Mouse (Mus musculus): ENCODE measurements at regions not wholly inside any gene's neighbourhood (a gene's known extent, or its start where the extent isn't known, plus 50 kb on each side); places are given as distances from the start of the nearest gene placed in this dataset.

DNA sequence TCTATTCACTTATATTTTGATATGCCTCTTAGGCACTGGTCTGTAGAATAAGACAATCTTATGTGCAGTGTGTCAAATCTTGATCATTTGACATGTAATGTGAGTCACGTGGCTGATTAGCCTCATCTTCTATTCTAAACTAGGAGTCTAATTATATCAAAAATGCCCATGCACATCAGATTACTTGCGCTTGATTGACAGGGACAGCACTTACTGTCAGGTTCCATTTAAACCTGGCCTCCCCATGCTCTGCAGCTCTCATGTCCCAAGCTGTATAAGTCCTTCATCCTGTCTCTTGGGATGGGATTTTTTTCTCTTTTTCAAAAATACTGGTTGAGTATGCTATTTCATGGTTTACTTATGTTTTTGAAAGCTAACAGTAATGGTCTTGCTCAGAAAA is 425.7 kb downstream of the Epha5 start:
- TF ChIP-seq CTCF (IDR thresholded peaks at IDR 0.05; ENCODE audit: borderline replicate concordance, extremely low read depth, insufficient read depth, insufficient read length) (no peak), POLR2A (IDR thresholded peaks at IDR 0.05; ENCODE audit: borderline replicate concordance, extremely low read depth, insufficient read depth, insufficient read length, poor library complexity, severe bottlenecking) (no peak)
- DNase-seq (ENCODE audit: low read depth): peak; percentile 64

DNA sequence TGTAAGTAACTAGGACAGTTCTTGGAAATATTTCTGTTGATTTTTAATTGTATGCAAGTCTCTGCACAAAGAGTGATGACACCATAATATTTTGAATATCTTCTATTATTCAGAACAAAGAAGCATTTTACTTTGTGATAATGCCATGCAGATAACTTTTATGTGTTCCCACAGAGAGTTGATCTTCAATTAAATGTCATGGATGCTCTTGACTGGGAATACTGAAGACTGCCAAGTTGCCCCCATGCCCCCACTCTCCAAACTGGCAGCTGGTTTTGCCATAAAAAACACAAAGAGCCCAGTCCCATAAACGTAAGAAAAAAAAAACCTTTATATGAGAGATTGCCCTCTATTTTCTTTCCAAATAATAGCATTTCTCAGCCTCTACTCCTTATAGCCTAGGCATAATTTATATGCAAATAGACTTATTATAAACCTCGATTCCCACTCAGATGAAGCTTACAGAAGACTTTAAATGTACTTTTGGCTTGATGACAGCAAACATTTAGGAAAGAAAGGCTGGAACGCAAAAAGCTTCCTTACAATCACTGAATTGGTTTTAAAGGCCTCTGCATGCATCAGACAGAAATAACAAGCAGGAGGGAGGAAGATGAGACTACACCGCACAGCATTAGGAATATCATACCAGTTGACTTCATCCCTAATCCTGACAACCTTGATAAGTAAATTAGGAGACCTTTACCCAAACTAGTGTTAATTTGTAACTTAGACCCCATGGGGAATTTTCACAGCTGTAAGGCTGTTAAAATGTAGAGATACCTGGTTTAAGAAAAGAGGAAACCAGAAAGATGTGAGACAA is 426.3 kb downstream of the Epha5 start:
- peak; percentile 82 for DNase-seq (ENCODE audit: low read depth)
- TF ChIP-seq CTCF (IDR thresholded peaks at IDR 0.05; ENCODE audit: borderline replicate concordance, extremely low read depth, insufficient read depth, insufficient read length) (no peak), POLR2A (IDR thresholded peaks at IDR 0.05; ENCODE audit: borderline replicate concordance, extremely low read depth, insufficient read depth, insufficient read length, poor library complexity, severe bottlenecking) (no peak)

- DNase-seq (ENCODE audit: low read depth): peak; percentile 50
- TF ChIP-seq CTCF (IDR thresholded peaks at IDR 0.05; ENCODE audit: borderline replicate concordance, extremely low read depth, insufficient read depth, insufficient read length) (no peak), POLR2A (IDR thresholded peaks at IDR 0.05; ENCODE audit: borderline replicate concordance, extremely low read depth, insufficient read depth, insufficient read length, poor library complexity, severe bottlenecking) (no peak)
These were observed 455.6 kb downstream of the Epha5 start for GRCm38 (mm10) chr5:83961573-83961972.

GRCm38 (mm10) chr5:83958800-83959199 is 458.4 kb downstream of the Epha5 start:
- TF ChIP-seq POLR2A (IDR thresholded peaks at IDR 0.05; ENCODE audit: borderline replicate concordance, extremely low read depth, insufficient read depth, insufficient read length, poor library complexity, severe bottlenecking): no peak
- no peak for TF ChIP-seq CTCF (IDR thresholded peaks at IDR 0.05; ENCODE audit: borderline replicate concordance, extremely low read depth, insufficient read depth, insufficient read length)
- DNase-seq (ENCODE audit: low read depth): peak; percentile 68

GRCm38 (mm10) chr5:83958196-83958595 is 459.0 kb downstream of the Epha5 start:
- TF ChIP-seq POLR2A (IDR thresholded peaks at IDR 0.05; ENCODE audit: borderline replicate concordance, extremely low read depth, insufficient read depth, insufficient read length, poor library complexity, severe bottlenecking): no peak
- TF ChIP-seq CTCF (IDR thresholded peaks at IDR 0.05; ENCODE audit: borderline replicate concordance, extremely low read depth, insufficient read depth, insufficient read length): no peak
- DNase-seq (ENCODE audit: low read depth): peak; percentile 92
